Mouse (Mus musculus) left cerebral cortex, adult 18-20 months (tissue): Measurements from ENCODE around the gene Ociad2. TPM values are rescaled to one million over a fixed set of nuclear protein-coding genes. Genes with fewer than 3 reads are reported as not detected.
"Not testable (repeated sequence)": the region's sequence is repeated elsewhere in the genome, so short reads cannot be mapped to it uniquely, and the experiment has no call there.

Experiments
- DNase-seq, 2 experiments: peaks; one replicate each; pipeline ENCODE4 v3.0.0; 2021 to 2022; ENCODE audit warnings: low spot score in 2 of 2, mixed read lengths in 1 of 2
- total RNA-seq, 2 experiments: library from RNA; stranded (reverse); gene quantifications; 2 replicates each; pipeline ENCODE4 v1.2.3; 2021

Gene Ociad2
- total RNA-seq, 2 experiments from 2014 or later: 113 to 133 TPM

DNA sequence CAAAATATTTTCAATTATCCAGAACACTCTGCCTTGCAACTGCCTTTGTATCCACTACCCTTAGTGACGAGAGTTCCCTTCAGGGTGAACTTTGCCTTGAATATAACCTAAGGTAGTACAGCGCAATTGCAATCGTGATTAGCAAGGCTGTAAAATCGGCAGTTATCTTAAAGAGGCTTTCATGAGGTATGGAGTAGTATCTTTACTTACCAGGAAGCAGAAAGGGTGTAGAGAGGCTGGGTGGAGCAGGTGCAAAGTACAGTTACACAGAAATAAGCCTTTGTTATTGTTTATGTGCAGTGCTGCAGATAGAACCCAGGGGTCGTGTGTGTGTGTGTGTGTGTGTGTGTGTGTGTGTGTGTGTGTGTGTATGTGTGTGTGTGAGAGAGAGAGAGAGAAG, 14.6 kb upstream of the Ociad2 start:
- DNase-seq: no peak

DNA sequence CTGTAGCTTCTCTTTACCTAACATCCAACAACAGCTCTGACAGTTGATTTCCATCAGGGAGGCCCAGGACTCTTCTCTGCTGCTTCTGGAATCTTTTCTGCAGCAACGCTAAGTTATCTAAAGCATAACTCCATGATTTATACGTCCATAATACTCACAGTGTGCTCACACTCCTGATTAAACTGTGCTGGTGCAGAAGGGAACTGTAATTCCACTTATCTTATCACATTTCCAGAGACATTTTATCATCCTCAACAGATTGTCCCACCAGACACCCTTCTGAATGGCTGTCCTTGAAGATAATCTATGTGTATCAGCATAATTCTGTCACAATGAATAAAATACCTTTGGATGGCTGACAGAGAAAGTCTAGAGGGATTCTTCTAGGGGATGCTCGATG, 13.2 kb upstream of the Ociad2 start:
- DNase-seq: no peak

- DNase-seq: peak in 1 of 2 experiments; percentile 59
Measured at GRCm38 (mm10) chr5:73353519-73353918, 12.7 kb upstream of the Ociad2 start.

GRCm38 (mm10) chr5:73351796-73352195, 11.0 kb upstream of the Ociad2 start:
- no peak for DNase-seq

GRCm38 (mm10) chr5:73349514-73349913, 8.7 kb upstream of the Ociad2 start:
- DNase-seq: no peak

DNA sequence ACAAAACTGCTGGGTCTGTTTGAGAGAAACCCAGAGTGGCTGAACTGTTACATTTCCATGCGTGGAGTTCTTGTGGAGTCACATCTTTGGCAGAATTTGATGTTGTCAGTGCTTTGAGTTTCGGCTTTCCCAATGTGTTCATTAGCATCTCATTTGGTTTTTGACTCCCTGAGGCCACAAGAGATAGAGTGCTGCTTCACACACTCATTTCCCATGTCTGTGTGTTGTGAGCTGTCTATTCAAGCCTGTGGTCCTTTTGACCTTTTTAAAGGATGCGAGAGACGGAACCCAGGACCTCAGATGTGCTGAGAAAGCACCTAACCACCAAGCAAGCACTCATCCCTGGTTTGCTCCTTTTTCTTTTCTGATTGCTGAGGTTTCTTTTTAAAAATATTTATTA, 4.4 kb upstream of the Ociad2 start:
- no peak for DNase-seq

DNA sequence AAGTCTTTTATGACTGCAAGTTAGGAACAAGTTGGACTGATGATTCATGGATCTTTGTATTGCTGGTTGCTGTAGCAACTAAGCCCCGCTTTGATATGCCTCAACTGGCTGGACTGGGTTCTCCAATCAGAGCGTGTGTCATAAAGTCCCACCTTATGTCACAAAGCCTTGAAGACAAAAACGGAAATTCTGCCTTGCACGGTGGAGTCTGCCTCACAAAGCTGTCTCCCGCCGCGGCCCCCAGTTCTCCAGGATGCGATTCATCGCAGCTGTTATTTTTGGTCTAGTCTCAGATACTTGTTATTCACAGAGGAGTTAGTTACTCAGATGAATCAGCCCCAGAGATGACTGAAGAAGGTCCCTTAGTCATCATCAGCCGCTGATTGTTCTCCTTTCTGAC, 3.5 kb upstream of the Ociad2 start:
- peak; percentile 73 to 85 for DNase-seq

- DNase-seq: no peak
Measured at GRCm38 (mm10) chr5:73342701-73343355, 2.0 kb upstream of the Ociad2 start.

DNA sequence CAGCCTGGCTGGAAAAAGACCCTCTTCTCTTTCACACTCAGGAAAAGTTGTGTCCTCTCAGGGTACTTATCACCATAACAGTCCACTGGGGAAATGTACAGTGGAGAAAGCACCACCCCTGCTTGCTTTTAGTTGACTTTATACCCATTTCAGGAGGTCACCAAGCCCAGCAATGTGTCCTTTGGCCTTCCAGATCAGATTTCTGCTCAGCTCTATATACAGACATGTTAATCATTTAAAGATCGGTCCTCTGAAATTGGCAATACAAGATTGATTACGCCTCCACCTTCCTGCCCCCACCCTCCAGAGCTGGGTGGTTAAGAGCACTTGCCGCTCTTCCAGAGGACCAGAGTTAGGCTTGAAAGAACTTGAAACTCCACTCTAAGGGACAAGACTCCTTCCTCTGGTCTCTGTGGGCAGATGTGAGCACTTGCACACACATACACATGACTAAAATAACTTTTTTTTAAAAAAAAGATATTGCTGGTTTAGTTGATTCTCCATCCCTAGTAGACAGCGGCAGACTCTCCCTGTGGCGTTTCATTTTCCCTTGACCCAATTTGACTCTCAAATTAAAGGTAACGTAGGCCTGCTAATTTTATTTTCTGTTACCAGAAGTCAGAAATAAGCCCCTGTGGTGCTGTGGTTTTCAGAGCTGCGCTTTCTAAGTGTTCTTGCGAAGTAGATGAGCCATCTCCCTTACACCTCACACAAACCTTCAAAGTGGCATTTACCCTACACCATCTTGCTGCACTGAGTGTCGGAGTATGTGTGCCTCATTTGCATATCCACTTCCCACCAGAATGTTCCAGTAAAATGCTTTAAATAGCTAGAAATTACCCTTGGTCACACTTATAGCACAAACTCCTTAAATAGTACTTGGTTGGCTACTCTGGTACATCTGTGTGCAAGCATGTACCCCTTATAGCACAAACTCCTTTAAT, 777 bp downstream of the Ociad2 start:
- DNase-seq: no peak

DNA sequence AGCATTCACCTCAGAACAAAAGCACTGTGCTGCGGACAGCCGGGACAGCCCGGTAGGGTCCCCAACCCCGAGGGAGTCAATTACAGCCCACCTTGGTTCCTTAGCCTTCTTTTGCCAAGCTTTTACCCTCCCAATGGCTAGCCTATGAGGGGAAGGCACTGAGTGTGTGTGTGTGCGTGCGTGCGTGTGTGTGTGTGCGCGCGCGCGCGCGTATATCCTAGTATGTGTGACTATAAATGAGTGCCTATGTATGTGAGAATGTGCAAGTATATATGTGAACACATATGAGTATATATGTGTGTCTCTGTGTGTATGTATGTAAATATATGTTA, 2.0 kb downstream of the Ociad2 start:
- DNase-seq: no peak

DNA sequence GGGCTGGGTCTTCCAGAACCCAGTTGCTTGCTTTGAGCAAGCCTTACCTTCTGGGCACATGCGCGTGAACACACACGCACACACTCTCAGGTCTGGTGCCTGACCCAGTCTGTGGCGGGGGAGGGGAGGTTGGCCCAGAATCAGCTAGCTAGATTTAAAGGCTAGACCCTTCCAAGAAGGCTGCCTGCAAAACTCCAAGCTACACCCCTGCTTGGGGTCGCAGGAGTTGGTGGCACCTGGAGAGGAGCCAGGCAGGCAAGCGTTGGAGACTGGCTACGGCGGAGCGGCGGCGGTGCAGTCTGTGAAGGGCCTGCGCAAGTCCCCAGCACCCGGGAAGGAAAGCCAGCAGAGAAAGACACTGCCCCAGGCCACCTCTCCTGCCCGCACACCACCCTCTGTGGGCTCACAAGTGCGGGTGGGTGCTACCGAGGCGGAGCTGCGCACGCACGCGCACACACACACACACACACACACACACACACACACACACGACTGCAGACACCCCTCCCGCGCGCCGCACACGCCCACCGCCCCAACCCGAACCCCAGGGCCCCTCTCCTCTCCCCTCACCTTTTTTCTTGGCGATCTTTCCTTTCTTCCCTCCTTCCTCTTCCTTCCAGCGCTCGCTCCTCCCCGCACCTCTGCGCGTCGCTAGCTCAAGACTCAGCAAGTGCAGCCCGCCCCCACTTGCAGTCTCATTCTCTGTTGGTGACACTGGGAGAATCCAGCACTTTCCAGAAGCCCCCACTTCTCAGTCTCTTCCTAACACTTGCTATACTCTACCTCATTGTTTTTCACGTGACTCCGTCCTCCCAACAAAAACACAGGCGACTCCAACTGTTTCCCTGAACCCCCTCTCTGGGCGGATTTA, 2.6 kb downstream of the Ociad2 start:
- DNase-seq: peak; percentile 75 to 78

DNA sequence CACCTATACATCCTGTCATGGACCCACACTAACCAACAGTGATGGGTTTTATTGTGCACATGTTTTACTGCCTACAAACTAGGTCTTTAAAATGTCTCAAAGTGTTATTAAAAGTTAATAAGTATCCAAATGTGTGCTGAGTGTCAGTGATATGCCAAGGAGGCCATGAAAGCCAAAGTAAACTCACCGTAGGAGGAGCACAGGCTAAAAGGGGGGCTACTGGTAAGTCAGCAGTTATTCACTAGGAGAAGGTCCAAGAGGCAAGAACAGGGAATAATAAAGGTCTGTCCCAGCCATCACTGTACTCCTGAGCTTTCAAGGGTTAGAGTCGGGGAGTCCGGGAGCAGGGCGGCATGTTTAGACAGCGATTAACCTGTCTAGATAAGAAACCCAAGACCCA, 4.4 kb downstream of the Ociad2 start:
- no peak for DNase-seq

- DNase-seq: no peak
Measured at GRCm38 (mm10) chr5:73331002-73331401, 9.8 kb downstream of the Ociad2 start.

GRCm38 (mm10) chr5:73324526-73325170, 16.2 kb downstream of the Ociad2 start:
- DNase-seq: no peak

DNA sequence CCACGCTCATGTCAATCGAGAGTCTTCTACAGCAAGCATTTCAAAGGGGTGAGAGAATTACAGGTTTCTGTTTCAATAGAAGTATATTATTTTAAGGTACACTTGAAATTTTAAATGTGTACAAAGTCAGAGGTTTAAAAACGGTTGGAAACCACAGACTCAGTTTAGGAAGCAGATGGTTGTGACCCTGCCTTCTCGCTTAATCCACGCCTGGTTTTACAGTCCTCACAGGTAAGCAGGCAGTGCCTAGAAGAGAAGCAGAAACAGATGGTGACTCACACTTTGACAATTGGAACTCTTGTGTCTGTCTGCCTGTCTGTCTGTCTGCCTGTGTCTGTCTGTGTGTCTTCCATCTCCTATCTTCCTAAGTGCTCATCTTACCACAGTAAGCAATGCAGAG, 17.2 kb downstream of the Ociad2 start:
- no peak for DNase-seq

DNA sequence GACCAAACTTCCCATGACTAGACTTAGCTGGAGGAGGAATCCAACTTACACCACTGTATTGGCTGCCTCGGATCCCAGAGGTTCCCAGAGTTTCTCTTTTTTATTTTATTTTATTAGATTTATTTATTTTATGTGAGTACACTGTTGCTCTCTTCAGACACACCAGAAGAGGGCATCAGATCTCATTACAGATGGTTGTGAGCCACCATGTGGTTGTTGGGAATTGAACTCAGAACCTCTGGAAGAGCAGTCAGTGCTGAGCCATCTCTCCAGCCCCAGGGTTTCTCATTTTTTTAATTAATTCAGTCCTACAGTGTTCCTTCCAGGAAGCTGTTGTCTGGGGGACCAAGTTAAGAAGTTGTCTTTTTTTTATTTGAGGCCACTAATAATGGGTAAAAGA, 18.1 kb downstream of the Ociad2 start:
- DNase-seq: not testable (repeated sequence)

GRCm38 (mm10) chr5:73319306-73319705, 21.5 kb downstream of the Ociad2 start:
- DNase-seq: no peak

- no peak for DNase-seq
Measured at GRCm38 (mm10) chr5:73314654-73315053, 26.2 kb downstream of the Ociad2 start.

- no peak for DNase-seq
Measured at GRCm38 (mm10) chr5:73313591-73313990, 27.2 kb downstream of the Ociad2 start.

DNA sequence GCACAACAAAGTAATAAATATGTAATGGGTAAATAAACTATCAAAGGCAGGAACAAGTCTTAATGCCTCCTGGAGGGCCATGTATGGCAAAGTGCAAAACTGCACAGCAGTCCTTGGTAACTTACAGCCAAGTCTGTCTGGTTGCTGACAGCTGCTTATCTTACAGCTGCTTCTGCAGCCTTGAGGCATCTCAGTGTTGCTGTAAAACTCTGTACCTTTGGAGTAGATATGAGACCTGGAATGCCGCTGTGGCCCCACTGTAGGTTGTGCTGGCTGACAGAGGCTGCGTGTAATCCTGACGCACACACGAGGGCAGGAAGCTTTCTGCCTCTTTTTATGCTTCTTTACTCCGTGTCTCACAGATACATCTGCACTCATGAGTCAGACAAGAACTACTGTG, 29.4 kb downstream of the Ociad2 start:
- DNase-seq: no peak

GRCm38 (mm10) chr5:73310401-73310800, 30.4 kb downstream of the Ociad2 start:
- no peak for DNase-seq
